Mouse (Mus musculus): Measurements from ENCODE around the gene Il20rb.

Il20rb gene

DNA sequence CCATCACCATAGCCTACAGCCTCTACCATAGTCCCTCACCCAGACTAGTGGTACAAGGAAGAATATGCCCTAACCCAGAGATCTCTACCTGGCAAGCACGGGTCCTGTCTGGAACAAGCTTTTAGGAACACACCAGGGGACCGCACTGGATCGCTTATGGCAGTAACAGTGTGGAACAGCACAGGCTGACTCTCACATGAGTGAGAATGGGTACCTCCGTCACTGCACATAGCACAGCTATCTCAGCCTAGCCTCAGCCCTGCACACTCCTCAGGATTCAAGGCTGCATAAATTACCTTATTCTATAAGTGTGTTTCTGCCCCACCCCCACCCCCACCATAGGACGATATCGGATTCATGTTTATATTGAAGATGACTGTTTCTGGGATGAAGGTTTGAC, 70.3 kb downstream of the Il20rb start:
- TF ChIP-seq GATA4 (IDR thresholded peaks at IDR 0.05; ENCODE audit: insufficient replicate concordance, low read length): no peak

DNA sequence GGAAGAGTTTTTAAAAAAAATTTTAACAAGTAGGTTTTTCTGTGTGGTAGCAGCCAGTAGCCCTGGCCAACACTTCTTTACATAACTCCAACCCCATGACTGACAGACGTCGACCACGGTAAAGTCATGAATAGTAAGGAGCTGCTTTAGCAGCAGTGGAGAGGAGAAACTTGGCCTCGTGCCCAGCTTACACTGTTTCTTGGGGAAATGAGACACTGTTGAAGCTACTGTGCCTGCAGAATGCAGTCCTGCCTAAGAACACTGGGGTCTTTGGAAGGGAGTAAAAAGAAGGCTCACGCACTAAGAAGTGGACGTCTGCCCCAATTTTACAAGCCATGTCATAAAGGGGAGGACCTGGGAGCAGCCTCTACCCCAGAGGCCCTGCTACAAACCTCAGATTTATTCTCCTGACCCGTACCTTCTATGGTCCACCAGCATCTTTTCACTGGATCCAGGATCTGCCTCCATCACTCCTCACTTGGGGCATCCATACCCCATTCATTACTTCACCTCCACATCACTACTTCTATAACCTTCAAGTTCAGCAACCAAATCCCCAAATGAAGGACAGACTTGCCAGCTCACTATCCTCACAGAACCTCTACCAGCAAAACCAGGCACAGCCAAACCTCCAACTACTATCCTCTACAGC, 71.1 kb downstream of the Il20rb start:
- TF ChIP-seq GATA4 (IDR thresholded peaks at IDR 0.05; ENCODE audit: insufficient replicate concordance, low read length): no peak

Measured in liver, adult (tissue).